Mouse (Mus musculus): ENCODE data around the gene Tob1. TPM values are rescaled to one million over a fixed set of nuclear protein-coding genes. Genes with fewer than 3 reads are reported as not detected.

The Tob1 gene
- polyA plus RNA-seq, 1 experiment from 2014 or later, result 24.2 TPM

GRCm38 (mm10) chr11:94253156-94253555 is 41.9 kb downstream of the Tob1 start:
- WGBS, result 76% methylated on average over 9 of the region's 9 CpGs

GRCm38 (mm10) chr11:94253691-94254090 is 42.4 kb downstream of the Tob1 start:
- Histone ChIP-seq H3K27ac (ENCODE audit: low read length) (no peak overlapping the region), H3K27me3 (ENCODE audit: control insufficient read depth, insufficient read depth, low read length) (no peaks in the 10 kb centered on the region), H3K4me1 (ENCODE audit: control insufficient read depth, insufficient read depth, low read length) (0 out of 2 replicates have a peak, but pooled peaks cover 4% of the 10 kb centered on the region), H3K9ac (replicated peaks; ENCODE audit: low read depth, low read length) (no peak overlapping the region), H3K4me3 (ENCODE audit: low read depth, low read length) (no peak overlapping the region), H3K36me3 (ENCODE audit: control insufficient read depth, insufficient read depth, low read length) (no peaks in the 10 kb centered on the region), H3K9me3 (ENCODE audit: control insufficient read depth, low read depth, low read length) (no peaks in the 10 kb centered on the region), H3K4me2 (replicated peaks; ENCODE audit: low read depth, low read length) (no peak overlapping the region)
- WGBS, result 87% methylated on average over 10 of the region's 10 CpGs
- ATAC-seq (ENCODE audit: insufficient number of reproducible peaks, insufficient read depth, low FRiP score, low read depth), result no peak

More at GRCm38 (mm10) chr11:94253156-94253555, 41.9 kb downstream of the Tob1 start:
- no peak overlapping the region for H3K9ac ChIP-seq (replicated peaks; ENCODE audit: low read depth, low read length)
- no peak overlapping the region for H3K4me3 ChIP-seq (ENCODE audit: low read depth, low read length)
- no peaks in the 10 kb centered on the region for H3K27me3 ChIP-seq (ENCODE audit: control insufficient read depth, insufficient read depth, low read length)
- no peak for ATAC-seq (ENCODE audit: insufficient number of reproducible peaks, insufficient read depth, low FRiP score, low read depth)
- no peak overlapping the region for H3K27ac ChIP-seq (ENCODE audit: low read length)
- 0 out of 2 replicates have a peak, but pooled peaks cover 4% of the 10 kb centered on the region for H3K4me1 ChIP-seq (ENCODE audit: control insufficient read depth, insufficient read depth, low read length)
- H3K36me3 ChIP-seq (ENCODE audit: control insufficient read depth, insufficient read depth, low read length), result no peaks in the 10 kb centered on the region
- no peaks in the 10 kb centered on the region for H3K9me3 ChIP-seq (ENCODE audit: control insufficient read depth, low read depth, low read length)
- no peak overlapping the region for H3K4me2 ChIP-seq (replicated peaks; ENCODE audit: low read depth, low read length)

GRCm38 (mm10) chr11:94255733-94256132 is 44.5 kb downstream of the Tob1 start:
- H3K9me3 ChIP-seq (ENCODE audit: control insufficient read depth, low read depth, low read length), result no peaks in the 10 kb centered on the region

GRCm38 (mm10) chr11:94257987-94258386 is 46.7 kb downstream of the Tob1 start:
- Histone ChIP-seq H3K9ac (replicated peaks; ENCODE audit: low read depth, low read length) (no peak overlapping the region), H3K36me3 (ENCODE audit: control insufficient read depth, insufficient read depth, low read length) (no peaks in the 10 kb centered on the region), H3K27me3 (ENCODE audit: control insufficient read depth, insufficient read depth, low read length) (no peaks in the 10 kb centered on the region), H3K9me3 (ENCODE audit: control insufficient read depth, low read depth, low read length) (no peaks in the 10 kb centered on the region), H3K4me1 (ENCODE audit: control insufficient read depth, insufficient read depth, low read length) (0 out of 2 replicates have a peak, but pooled peaks cover 4% of the 10 kb centered on the region), H3K4me2 (replicated peaks; ENCODE audit: low read depth, low read length) (no peak overlapping the region), H3K4me3 (ENCODE audit: low read depth, low read length) (no peak overlapping the region), H3K27ac (ENCODE audit: low read length) (no peak overlapping the region)
- no peak for ATAC-seq (ENCODE audit: insufficient number of reproducible peaks, insufficient read depth, low FRiP score, low read depth)
- WGBS, result 73% methylated on average over 14 of the region's 14 CpGs

More at GRCm38 (mm10) chr11:94255733-94256132, 44.5 kb downstream of the Tob1 start:
- H3K4me1 ChIP-seq (ENCODE audit: control insufficient read depth, insufficient read depth, low read length), result 0 out of 2 replicates have a peak, but pooled peaks cover 4% of the 10 kb centered on the region
- H3K4me2 ChIP-seq (replicated peaks; ENCODE audit: low read depth, low read length), result no peak overlapping the region
- no peak for ATAC-seq (ENCODE audit: insufficient number of reproducible peaks, insufficient read depth, low FRiP score, low read depth)
- H3K27me3 ChIP-seq (ENCODE audit: control insufficient read depth, insufficient read depth, low read length), result no peaks in the 10 kb centered on the region
- H3K36me3 ChIP-seq (ENCODE audit: control insufficient read depth, insufficient read depth, low read length), result no peaks in the 10 kb centered on the region
- 81% methylated on average over 5 of the region's 5 CpGs for WGBS
- H3K27ac ChIP-seq (ENCODE audit: low read length), result no peak overlapping the region
- H3K4me3 ChIP-seq (ENCODE audit: low read depth, low read length), result no peak overlapping the region
- no peak overlapping the region for H3K9ac ChIP-seq (replicated peaks; ENCODE audit: low read depth, low read length)

GRCm38 (mm10) chr11:94259814-94260213 is 48.6 kb downstream of the Tob1 start:
- ATAC-seq (ENCODE audit: insufficient number of reproducible peaks, insufficient read depth, low FRiP score, low read depth), result no peak
- 74% methylated on average over 4 of the region's 4 CpGs for WGBS
- 0 out of 2 replicates have a peak, but pooled peaks cover 2% of the 10 kb centered on the region for H3K4me1 ChIP-seq (ENCODE audit: control insufficient read depth, insufficient read depth, low read length)
- no peaks in the 10 kb centered on the region for H3K36me3 ChIP-seq (ENCODE audit: control insufficient read depth, insufficient read depth, low read length)
- no peak overlapping the region for H3K9ac ChIP-seq (replicated peaks; ENCODE audit: low read depth, low read length)
- no peaks in the 10 kb centered on the region for H3K27me3 ChIP-seq (ENCODE audit: control insufficient read depth, insufficient read depth, low read length)
- H3K9me3 ChIP-seq (ENCODE audit: control insufficient read depth, low read depth, low read length), result no peaks in the 10 kb centered on the region
- no peak overlapping the region for H3K4me2 ChIP-seq (replicated peaks; ENCODE audit: low read depth, low read length)
- H3K4me3 ChIP-seq (ENCODE audit: low read depth, low read length), result no peak overlapping the region
- H3K27ac ChIP-seq (ENCODE audit: low read length), result no peak overlapping the region

- no peaks in the 10 kb centered on the region for H3K9me3 ChIP-seq (ENCODE audit: control insufficient read depth, low read depth, low read length)
- H3K27ac ChIP-seq (ENCODE audit: low read length), result no peak overlapping the region
- H3K4me3 ChIP-seq (ENCODE audit: low read depth, low read length), result no peak overlapping the region
- no peaks in the 10 kb centered on the region for H3K27me3 ChIP-seq (ENCODE audit: control insufficient read depth, insufficient read depth, low read length)
- 64% methylated on average over 6 of the region's 6 CpGs for WGBS
- no peaks in the 10 kb centered on the region for H3K4me1 ChIP-seq (ENCODE audit: control insufficient read depth, insufficient read depth, low read length)
- no peak for ATAC-seq (ENCODE audit: insufficient number of reproducible peaks, insufficient read depth, low FRiP score, low read depth)
- H3K9ac ChIP-seq (replicated peaks; ENCODE audit: low read depth, low read length), result no peak overlapping the region
- H3K36me3 ChIP-seq (ENCODE audit: control insufficient read depth, insufficient read depth, low read length), result no peaks in the 10 kb centered on the region
- H3K4me2 ChIP-seq (replicated peaks; ENCODE audit: low read depth, low read length), result no peak overlapping the region
Measured at GRCm38 (mm10) chr11:94261585-94262370, 50.5 kb downstream of the Tob1 start.

Other genes with a start within 250 kb of the Tob1 start
- gene Gm20390, start 243.2 kb upstream of the Tob1 start, polyA plus RNA-seq (2014; fragmentation: Nextera tagmentation; extraction: Ambion mirVana), result 357 and 372 TPM in 2 replicates
- 154 and 155 TPM in 2 replicates for gene Nme1, start 242.9 kb upstream of the Tob1 start, polyA plus RNA-seq (2014; fragmentation: Nextera tagmentation; extraction: Ambion mirVana)
- 61.7 and 63.4 TPM in 2 replicates for gene Spag9, start 215.4 kb upstream of the Tob1 start, polyA plus RNA-seq (2014; fragmentation: Nextera tagmentation; extraction: Ambion mirVana)
- gene Wfikkn2, start 34.6 kb downstream of the Tob1 start, polyA plus RNA-seq (2014; fragmentation: Nextera tagmentation; extraction: Ambion mirVana), result 1.3 and 1.6 TPM in 2 replicates
- gene Gm21885, start 70.4 kb downstream of the Tob1 start, polyA plus RNA-seq (2014; fragmentation: Nextera tagmentation; extraction: Ambion mirVana), result 0.56 TPM in 1 of 2 replicates, not detected in the other
- gene Luc7l3, start 110.5 kb downstream of the Tob1 start, polyA plus RNA-seq (2014; fragmentation: Nextera tagmentation; extraction: Ambion mirVana), result 116 and 124 TPM in 2 replicates
- 17.4 and 19.2 TPM in 2 replicates for gene Ankrd40, start 116.5 kb downstream of the Tob1 start, polyA plus RNA-seq (2014; fragmentation: Nextera tagmentation; extraction: Ambion mirVana)
- gene Abcc3, start 181.5 kb downstream of the Tob1 start, polyA plus RNA-seq (2014; fragmentation: Nextera tagmentation; extraction: Ambion mirVana), result 4.5 and 5.8 TPM in 2 replicates

Data from stomach, embryonic 14.5 days (tissue).